Mouse (Mus musculus) hindbrain, embryonic 11.5 days (tissue): ENCODE measurements around the gene 6430550D23Rik. TPM values are rescaled to one million over a fixed set of nuclear protein-coding genes. Genes with fewer than 3 reads are reported as not detected.

ENCODE experiments used
- ATAC-seq: fragments of 200-750 bp; cut with Nextera tagmentation; 2 replicates; pipeline ENCODE4 v1.8.0; 2017; ENCODE audit warnings: mild to moderate bottlenecking, moderate TSS enrichment, moderate library complexity; ENCODE audit not compliant: low FRiP score
- DNase-seq: peaks from one replicate; pipeline ENCODE4 v3.0.0-alpha.2; 2015; ENCODE audit warnings: low spot score
- H3K27ac ChIP-seq: fragments of 300-500 bp; sonication (generic); 2 replicates; pipeline ENCODE4 v1.5.1; 2014; ENCODE audit warnings: mild to moderate bottlenecking, low read depth, low read length
- H3K27me3 ChIP-seq: fragments of 300-500 bp; sonication (generic); 2 replicates; pipeline ENCODE4 v1.6.1; 2014; ENCODE audit warnings: mild to moderate bottlenecking, low read length, moderate library complexity, mixed read lengths; ENCODE audit not compliant: control insufficient read depth, insufficient read depth
- H3K36me3 ChIP-seq: fragments of 300-500 bp; sonication (generic); 2 replicates; pipeline ENCODE4 v1.6.1; 2014; ENCODE audit warnings: mild to moderate bottlenecking, low read length, moderate library complexity, mixed read lengths; ENCODE audit not compliant: control insufficient read depth, insufficient read depth
- H3K4me1 ChIP-seq: fragments of 300-500 bp; sonication (generic); replicated peaks from 2 replicates; pipeline ENCODE4 v1.6.1; 2014; ENCODE audit warnings: low read length, mixed read lengths; ENCODE audit not compliant: control insufficient read depth, insufficient read depth
- H3K4me2 ChIP-seq: fragments of 300-500 bp; sonication (generic); replicated peaks from 2 replicates; pipeline ENCODE4 v1.6.1; 2014; ENCODE audit warnings: mild to moderate bottlenecking, low read depth, low read length
- H3K4me3 ChIP-seq: fragments of 300-500 bp; sonication (generic); 2 replicates; pipeline ENCODE4 v1.5.1; 2014; ENCODE audit warnings: low read depth, low read length
- H3K9ac ChIP-seq: fragments of 300-500 bp; sonication (generic); 2 replicates; pipeline ENCODE4 v1.6.1; 2014; ENCODE audit warnings: low read depth, low read length
- H3K9me3 ChIP-seq: fragments of 300-500 bp; sonication (generic); 2 replicates; pipeline ENCODE4 v1.6.1; 2016; ENCODE audit warnings: low read length; ENCODE audit not compliant: control insufficient read depth
- WGBS: fragments of 180-500 bp; shearing (Covaris S2); extraction: QIAGEN DNeasy Blood & Tissue Kit; methylation state at CpG from one replicate; pipeline ENCODE4 v1.1.7; 2014; 5-methylcytosine and 5-hydroxymethylcytosine counted together
- polyA plus RNA-seq: library from polyadenylated mRNA; unstranded; fragments of >200 nt; fragmentation: Nextera tagmentation; extraction: Ambion mirVana; gene quantifications from 2 replicates; pipeline ENCODE4 v1.2.1, GENCODE M21; 2014

6430550D23Rik gene
- polyA plus RNA-seq, 1 experiment from 2014 or later, result 2.5 TPM

GRCm38 (mm10) chr2:155946069-155946468 lies 61.7 kb downstream of the 6430550D23Rik start:
- peaks cover 11% of the 10 kb centered on the region; the same call in 1 of the 2 replicates for H3K4me1 ChIP-seq
- no peaks in the 10 kb centered on the region for H3K9me3 ChIP-seq
- H3K9ac ChIP-seq, result no peak overlapping the region
- no peak overlapping the region for H3K4me3 ChIP-seq
- no peaks in the 10 kb centered on the region for H3K36me3 ChIP-seq
- H3K4me2 ChIP-seq, result no peak overlapping the region
- no peak overlapping the region for H3K27ac ChIP-seq
- H3K27me3 ChIP-seq, result no peaks in the 10 kb centered on the region
- DNase-seq (peak; percentile 85), ATAC-seq (no peak)
- WGBS, result under 1% methylated on average over 7 of the region's 7 CpGs

GRCm38 (mm10) chr2:155945580-155945979 lies 62.2 kb downstream of the 6430550D23Rik start:
- 82% methylated on average over 5 of the region's 5 CpGs for WGBS
- no peak for DNase-seq
- ATAC-seq, result no peak
- H3K27me3 ChIP-seq, result no peaks in the 10 kb centered on the region
- H3K4me1 ChIP-seq, result peaks cover 11% of the 10 kb centered on the region; the same call in 1 of the 2 replicates
- H3K36me3 ChIP-seq, result no peaks in the 10 kb centered on the region
- no peak overlapping the region for H3K27ac ChIP-seq
- no peak overlapping the region for H3K4me2 ChIP-seq
- H3K4me3 ChIP-seq, result no peak overlapping the region
- H3K9ac ChIP-seq, result no peak overlapping the region
- H3K9me3 ChIP-seq, result no peaks in the 10 kb centered on the region

GRCm38 (mm10) chr2:155945124-155945523 lies 62.7 kb downstream of the 6430550D23Rik start, which contains the start of gene Gdf5:
Gdf5 (minus strand) TSS chr2:155945367.
- no peaks in the 10 kb centered on the region for H3K27me3 ChIP-seq
- no peaks in the 10 kb centered on the region for H3K9me3 ChIP-seq
- ATAC-seq (no peak), DNase-seq (no peak)
- no peak within 1 kb of the TSS for H3K4me3 ChIP-seq
- H3K4me1 ChIP-seq, result peaks cover 11% of the 10 kb centered on the region; the same call in 1 of the 2 replicates
- H3K4me2 ChIP-seq, result no peak within 1 kb of the TSS
- no peaks in the 10 kb centered on the region for H3K36me3 ChIP-seq
- 54% methylated on average over 13 of the region's 13 CpGs for WGBS
- H3K9ac ChIP-seq, result no peak within 1 kb of the TSS
- no peak within 1 kb of the TSS for H3K27ac ChIP-seq

- no peak overlapping the region for H3K4me3 ChIP-seq
- H3K9ac ChIP-seq, result no peak overlapping the region
- no peak for ATAC-seq
- H3K4me1 ChIP-seq, result peaks cover 8% of the 10 kb centered on the region; the same call in 1 of the 2 replicates
- H3K9me3 ChIP-seq, result no peaks in the 10 kb centered on the region
- DNase-seq, result no peak
- no peaks in the 10 kb centered on the region for H3K36me3 ChIP-seq
- 73% methylated on average over 4 of the region's 4 CpGs for WGBS
- no peak overlapping the region for H3K27ac ChIP-seq
- H3K27me3 ChIP-seq, result no peaks in the 10 kb centered on the region
- no peak overlapping the region for H3K4me2 ChIP-seq
Observed at GRCm38 (mm10) chr2:155944685-155945084, 63.1 kb downstream of the 6430550D23Rik start.

- H3K27me3 ChIP-seq, result no peaks in the 10 kb centered on the region
- H3K4me2 ChIP-seq, result no peak overlapping the region; the same call in 1 of the 2 replicates
- H3K4me3 ChIP-seq, result no peak overlapping the region
- peaks cover 8% of the 10 kb centered on the region; the same call in 1 of the 2 replicates for H3K4me1 ChIP-seq
- DNase-seq (peak; percentile 58), ATAC-seq (no peak)
- H3K9me3 ChIP-seq, result no peaks in the 10 kb centered on the region
- WGBS, result 3% methylated on average over 8 of the region's 8 CpGs
- H3K27ac ChIP-seq, result no peak overlapping the region
- H3K36me3 ChIP-seq, result no peaks in the 10 kb centered on the region
- H3K9ac ChIP-seq, result 0 out of 2 replicates have a peak overlapping the region, but pooled peaks have one; percentile 15
Observed at GRCm38 (mm10) chr2:155943463-155943862, 64.3 kb downstream of the 6430550D23Rik start.

- no peak for DNase-seq
- Histone ChIP-seq H3K27ac (no peak overlapping the region), H3K4me2 (no peak overlapping the region), H3K4me3 (no peak overlapping the region), H3K4me1 (peaks cover 8% of the 10 kb centered on the region; the same call in 1 of the 2 replicates), H3K27me3 (no peaks in the 10 kb centered on the region), H3K9ac (no peak overlapping the region), H3K36me3 (no peaks in the 10 kb centered on the region), H3K9me3 (no peaks in the 10 kb centered on the region)
- ATAC-seq, result no peak
- 93% methylated on average over 40 of the region's 40 CpGs for WGBS
Observed at GRCm38 (mm10) chr2:155941697-155942442, 65.9 kb downstream of the 6430550D23Rik start.

GRCm38 (mm10) chr2:155940681-155941080 lies 67.1 kb downstream of the 6430550D23Rik start, which contains the start of gene Gm15557:
Gm15557 (plus strand) TSS chr2:155940728.
- ATAC-seq (no peak), DNase-seq (no peak)
- peaks cover 7% of the 10 kb centered on the region; the same call in 1 of the 2 replicates for H3K4me1 ChIP-seq
- H3K4me2 ChIP-seq, result no peak within 1 kb of the TSS
- H3K36me3 ChIP-seq, result no peaks in the 10 kb centered on the region
- no peak within 1 kb of the TSS for H3K27ac ChIP-seq
- H3K4me3 ChIP-seq, result no peak within 1 kb of the TSS
- H3K9me3 ChIP-seq, result no peaks in the 10 kb centered on the region
- H3K9ac ChIP-seq, result no peak within 1 kb of the TSS
- 94% methylated on average over 3 of the region's 3 CpGs for WGBS
- no peaks in the 10 kb centered on the region for H3K27me3 ChIP-seq

GRCm38 (mm10) chr2:155939897-155940529 lies 67.8 kb downstream of the 6430550D23Rik start:
- Histone ChIP-seq H3K27ac (no peak overlapping the region), H3K4me3 (no peak overlapping the region), H3K36me3 (no peaks in the 10 kb centered on the region), H3K27me3 (no peaks in the 10 kb centered on the region), H3K4me1 (peaks cover 7% of the 10 kb centered on the region; the same call in 1 of the 2 replicates), H3K9me3 (no peaks in the 10 kb centered on the region), H3K9ac (no peak overlapping the region), H3K4me2 (no peak overlapping the region)
- DNase-seq (no peak), ATAC-seq (no peak)
- WGBS, result 87% methylated on average over 7 of the region's 7 CpGs
